Mouse (Mus musculus): ENCODE measurements around the gene Hoxd9. TPM values are rescaled to one million over a fixed set of nuclear protein-coding genes. Genes with fewer than 3 reads are reported as not detected.

Hoxd9 gene
- polyA plus RNA-seq, 1 experiment from 2014 or later = not detected

GRCm38 (mm10) chr2:74707599-74707998 lies 10.1 kb downstream of the Hoxd9 start:
- H3K4me2 ChIP-seq = no peak overlapping the region
- H3K4me1 ChIP-seq (ENCODE audit: control insufficient read depth, insufficient read depth, low read length) = peaks cover 13% of the 10 kb centered on the region
- DNase-seq (ENCODE audit: low spot score, missing footprints) (no peak), ATAC-seq (ENCODE audit: low FRiP score) (no peak)
- H3K27ac ChIP-seq (ENCODE audit: low read depth, low read length) = no peak overlapping the region
- peaks cover 97% of the 10 kb centered on the region for H3K27me3 ChIP-seq (ENCODE audit: control insufficient read depth, insufficient read depth, low read length)
- no peaks in the 10 kb centered on the region for H3K36me3 ChIP-seq (ENCODE audit: control insufficient read depth, insufficient read depth, low read length)
- no peaks in the 10 kb centered on the region for H3K9me3 ChIP-seq (ENCODE audit: control insufficient read depth, low read length)
- 4% methylated on average over 7 of the region's 7 CpGs for WGBS
- H3K4me3 ChIP-seq (ENCODE audit: low read depth, low read length) = no peak overlapping the region
- no peak overlapping the region for H3K9ac ChIP-seq (ENCODE audit: low read length)

DNA sequence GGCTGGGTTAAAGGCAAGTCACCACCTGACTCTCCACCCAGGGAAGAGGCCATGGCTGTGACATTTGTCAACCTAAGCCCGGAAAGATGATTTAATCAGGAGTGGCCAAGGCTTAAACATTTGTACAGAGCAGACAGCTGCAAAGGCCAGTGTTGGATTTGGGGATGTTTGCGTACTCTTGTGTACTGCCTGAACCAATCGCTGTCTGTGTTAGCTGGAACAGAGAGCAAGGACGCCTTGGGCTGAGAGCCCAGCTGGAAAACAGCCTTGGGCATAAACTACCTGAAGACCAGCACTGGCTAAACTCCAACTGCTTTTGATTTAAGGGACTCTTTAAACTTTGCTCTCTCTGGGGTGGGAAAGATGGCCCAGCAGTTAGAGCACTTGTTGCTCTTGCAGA lies 11.1 kb downstream of the Hoxd9 start:
- Histone ChIP-seq H3K36me3 (ENCODE audit: control insufficient read depth, insufficient read depth, low read length) (no peaks in the 10 kb centered on the region), H3K27me3 (ENCODE audit: control insufficient read depth, insufficient read depth, low read length) (peaks cover 97% of the 10 kb centered on the region), H3K4me3 (ENCODE audit: low read depth, low read length) (no peak overlapping the region), H3K9me3 (ENCODE audit: control insufficient read depth, low read length) (no peaks in the 10 kb centered on the region), H3K9ac (ENCODE audit: low read length) (no peak overlapping the region), H3K4me1 (ENCODE audit: control insufficient read depth, insufficient read depth, low read length) (peaks cover 13% of the 10 kb centered on the region), H3K4me2 (no peak overlapping the region), H3K27ac (ENCODE audit: low read depth, low read length) (no peak overlapping the region)
- ATAC-seq (ENCODE audit: low FRiP score) (no peak), DNase-seq (ENCODE audit: low spot score, missing footprints) (no peak)
- 4% methylated on average over 4 of the region's 4 CpGs for WGBS

GRCm38 (mm10) chr2:74709465-74710419 lies 12.2 kb downstream of the Hoxd9 start:
- Histone ChIP-seq H3K4me2 (no peak overlapping the region), H3K4me3 (ENCODE audit: low read depth, low read length) (no peak overlapping the region), H3K9me3 (ENCODE audit: control insufficient read depth, low read length) (no peaks in the 10 kb centered on the region), H3K4me1 (ENCODE audit: control insufficient read depth, insufficient read depth, low read length) (peaks cover 11% of the 10 kb centered on the region), H3K27me3 (ENCODE audit: control insufficient read depth, insufficient read depth, low read length) (peaks cover 97% of the 10 kb centered on the region), H3K27ac (ENCODE audit: low read depth, low read length) (no peak overlapping the region), H3K36me3 (ENCODE audit: control insufficient read depth, insufficient read depth, low read length) (no peaks in the 10 kb centered on the region), H3K9ac (ENCODE audit: low read length) (no peak overlapping the region)
- no peak for ATAC-seq (ENCODE audit: low FRiP score)
- peak; percentile 93 for DNase-seq (ENCODE audit: low spot score, missing footprints)
- WGBS = 6% methylated on average over 5 of the region's 5 CpGs

GRCm38 (mm10) chr2:74710929-74711543 lies 13.5 kb downstream of the Hoxd9 start:
- Histone ChIP-seq H3K4me2 (no peak overlapping the region), H3K4me1 (ENCODE audit: control insufficient read depth, insufficient read depth, low read length) (no peaks in the 10 kb centered on the region), H3K27ac (ENCODE audit: low read depth, low read length) (no peak overlapping the region), H3K9ac (ENCODE audit: low read length) (no peak overlapping the region), H3K9me3 (ENCODE audit: control insufficient read depth, low read length) (no peaks in the 10 kb centered on the region), H3K36me3 (ENCODE audit: control insufficient read depth, insufficient read depth, low read length) (no peaks in the 10 kb centered on the region), H3K27me3 (ENCODE audit: control insufficient read depth, insufficient read depth, low read length) (peaks cover 97% of the 10 kb centered on the region), H3K4me3 (ENCODE audit: low read depth, low read length) (no peak overlapping the region)
- peak; percentile 93 for DNase-seq (ENCODE audit: low spot score, missing footprints)
- no peak for ATAC-seq (ENCODE audit: low FRiP score)
- under 1% methylated on average over 16 of the region's 16 CpGs for WGBS

DNA sequence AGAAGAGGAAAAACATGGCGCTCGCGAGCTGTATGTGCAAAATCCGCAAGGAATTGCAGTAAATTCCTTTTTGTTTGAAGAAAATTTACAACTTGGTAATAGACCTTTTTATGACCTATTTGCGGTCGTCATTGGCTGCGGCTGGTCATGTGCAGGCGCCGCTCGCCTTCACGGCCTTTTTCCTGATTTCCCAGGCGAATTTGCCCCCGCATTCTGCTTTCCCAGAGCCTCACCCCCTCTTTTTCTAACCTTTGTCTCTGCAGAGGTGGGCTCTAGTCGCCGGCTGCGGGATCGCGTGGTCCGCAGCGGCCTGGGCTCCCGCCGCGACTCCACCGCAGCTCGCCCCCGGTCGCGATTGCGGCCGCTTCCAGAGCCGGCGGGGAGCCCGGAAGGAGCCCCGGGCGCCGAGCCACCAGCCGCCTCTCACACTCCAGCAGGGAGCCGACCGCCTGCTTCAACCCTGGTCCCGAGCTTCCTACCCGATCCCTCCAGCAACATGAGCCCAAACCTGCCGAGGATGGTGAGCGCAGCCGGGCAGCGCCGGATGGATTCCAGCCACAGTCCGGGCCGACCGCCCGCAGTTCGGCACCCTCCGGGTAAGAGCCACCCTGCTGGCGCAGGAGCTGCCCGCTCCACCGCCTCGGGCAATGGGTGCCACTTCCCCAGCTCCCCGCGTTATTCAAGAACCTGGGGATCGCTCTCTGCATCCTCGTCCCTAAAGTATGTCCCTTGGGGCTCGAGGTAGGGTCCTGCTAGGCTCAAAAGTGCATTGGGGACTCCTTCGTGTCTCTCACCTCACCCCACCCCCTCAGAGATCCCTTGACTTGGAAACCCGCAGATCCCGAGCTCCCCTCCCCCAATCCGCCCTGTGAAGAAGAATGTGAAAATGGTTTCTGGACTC lies 14.4 kb downstream of the Hoxd9 start, which contains the start of the genes Hoxd3 and Hoxd4:
Gene Hoxd3, plus strand, starts transcription at position 207 of the 901 bp plus-strand sequence.
Gene Hoxd4, plus strand, starts transcription at position 209 of the 901 bp plus-strand sequence.
- ATAC-seq (ENCODE audit: low FRiP score) (0 out of 2 replicates have a peak, but pooled peaks have one; percentile 19), DNase-seq (ENCODE audit: low spot score, missing footprints) (peak; percentile 95)
- Histone ChIP-seq H3K4me1 (ENCODE audit: control insufficient read depth, insufficient read depth, low read length) (no peaks in the 10 kb centered on the region), H3K9ac (ENCODE audit: low read length) (no peak within 1 kb of the TSS), H3K4me3 (ENCODE audit: low read depth, low read length) (peak within 1 kb of the TSS; percentile 11), H3K4me2 (peak within 1 kb of the TSS; percentile 12; the same call in 1 of the 2 replicates), H3K36me3 (ENCODE audit: control insufficient read depth, insufficient read depth, low read length) (no peaks in the 10 kb centered on the region), H3K27me3 (ENCODE audit: control insufficient read depth, insufficient read depth, low read length) (peaks cover 97% of the 10 kb centered on the region), H3K27ac (ENCODE audit: low read depth, low read length) (no peak within 1 kb of the TSS), H3K9me3 (ENCODE audit: control insufficient read depth, low read length) (no peaks in the 10 kb centered on the region)
- WGBS = under 1% methylated on average over 65 of the region's 65 CpGs

- H3K27ac ChIP-seq (ENCODE audit: low read depth, low read length) = no peak overlapping the region
- H3K36me3 ChIP-seq (ENCODE audit: control insufficient read depth, insufficient read depth, low read length) = no peaks in the 10 kb centered on the region
- H3K4me3 ChIP-seq (ENCODE audit: low read depth, low read length) = no peak overlapping the region
- 4% methylated on average over 19 of the region's 19 CpGs for WGBS
- peaks cover 97% of the 10 kb centered on the region for H3K27me3 ChIP-seq (ENCODE audit: control insufficient read depth, insufficient read depth, low read length)
- no peak overlapping the region for H3K4me2 ChIP-seq
- no peak for ATAC-seq (ENCODE audit: low FRiP score)
- H3K4me1 ChIP-seq (ENCODE audit: control insufficient read depth, insufficient read depth, low read length) = no peaks in the 10 kb centered on the region
- no peak overlapping the region for H3K9ac ChIP-seq (ENCODE audit: low read length)
- H3K9me3 ChIP-seq (ENCODE audit: control insufficient read depth, low read length) = no peaks in the 10 kb centered on the region
- peak; percentile 92 for DNase-seq (ENCODE audit: low spot score, missing footprints)
Measured at GRCm38 (mm10) chr2:74713239-74714150, 16.0 kb downstream of the Hoxd9 start.

DNA sequence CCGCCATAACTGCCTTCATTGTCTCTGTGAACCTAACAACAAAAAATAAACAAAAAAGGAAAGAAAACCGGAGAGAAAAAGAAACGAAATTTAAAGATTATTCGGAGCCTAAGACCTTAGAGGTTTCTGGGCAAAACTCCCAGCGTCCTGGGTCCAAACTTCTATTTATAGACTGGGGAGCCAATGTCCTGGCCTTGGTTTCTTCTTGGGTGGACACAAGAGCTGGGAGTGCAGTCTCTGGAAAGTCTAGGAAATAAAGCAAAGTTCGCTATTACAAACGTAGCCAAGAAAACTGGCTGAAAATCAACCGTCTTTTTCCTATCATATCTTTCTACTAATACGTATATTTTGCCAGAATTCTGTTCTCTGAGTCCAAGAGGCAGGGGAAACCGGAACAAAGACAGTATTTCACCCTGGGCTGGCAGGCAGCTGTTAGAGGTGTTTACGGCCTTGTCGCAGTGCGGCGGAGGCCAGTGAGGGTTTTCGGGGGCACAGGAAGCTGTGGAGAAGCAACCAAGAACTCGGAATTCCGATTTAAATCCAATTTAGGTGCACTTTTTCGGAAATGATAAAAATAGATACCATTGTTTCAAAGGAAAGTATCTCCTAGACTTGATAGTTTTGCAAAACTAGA lies 16.7 kb downstream of the Hoxd9 start:
- ATAC-seq (ENCODE audit: low FRiP score) (no peak), DNase-seq (ENCODE audit: low spot score, missing footprints) (peak; percentile 94)
- no peaks in the 10 kb centered on the region for H3K4me1 ChIP-seq (ENCODE audit: control insufficient read depth, insufficient read depth, low read length)
- H3K9ac ChIP-seq (ENCODE audit: low read length) = no peak overlapping the region
- H3K4me2 ChIP-seq = no peak overlapping the region
- no peak overlapping the region for H3K27ac ChIP-seq (ENCODE audit: low read depth, low read length)
- 3% methylated on average over 18 of the region's 18 CpGs for WGBS
- H3K9me3 ChIP-seq (ENCODE audit: control insufficient read depth, low read length) = no peaks in the 10 kb centered on the region
- H3K36me3 ChIP-seq (ENCODE audit: control insufficient read depth, insufficient read depth, low read length) = no peaks in the 10 kb centered on the region
- H3K27me3 ChIP-seq (ENCODE audit: control insufficient read depth, insufficient read depth, low read length) = peaks cover 97% of the 10 kb centered on the region
- no peak overlapping the region for H3K4me3 ChIP-seq (ENCODE audit: low read depth, low read length)
